Mouse (Mus musculus) C2C12 (cell line): ENCODE data around the gene Ppard. TPM values are rescaled to one million over a fixed set of nuclear protein-coding genes. Genes with fewer than 3 reads are reported as not detected.

Source experiments
- H3K27me3 ChIP-seq: one replicate; pipeline ENCODE4 v1.6.1; 2011; ENCODE audit not compliant: control insufficient read depth, insufficient read depth, insufficient read length
- H3K36me3 ChIP-seq: one replicate; pipeline ENCODE4 v1.6.1; 2011; ENCODE audit not compliant: control insufficient read depth, insufficient read depth
- H3K4me3 ChIP-seq: one replicate; pipeline ENCODE4 v1.5.1; 2011; ENCODE audit warnings: mild to moderate bottlenecking, control low read depth; ENCODE audit not compliant: poor library complexity, insufficient read depth, severe bottlenecking
- H3K79me2 ChIP-seq: one replicate; pipeline ENCODE4 v1.6.1; 2011; ENCODE audit not compliant: control insufficient read depth, insufficient read depth
- H3K79me3 ChIP-seq: one replicate; pipeline ENCODE4 v1.6.1; 2011; ENCODE audit warnings: low read depth, control low read depth
- H3ac ChIP-seq: one replicate; pipeline ENCODE3; 2011; ENCODE audit warnings: low read depth; ENCODE audit not compliant: control insufficient read depth, insufficient read length
- CEBPB ChIP-seq: IDR thresholded peaks from one replicate; pipeline ENCODE4 v1.6.1; 2011; ENCODE audit warnings: low read depth, mild to moderate bottlenecking, control low read depth, moderate library complexity
- CTCF ChIP-seq: IDR thresholded peaks from one replicate; pipeline ENCODE4 v1.5.1; 2011; ENCODE audit not compliant: control insufficient read depth, insufficient read depth, insufficient read length
- FOSL1 ChIP-seq: IDR thresholded peaks from one replicate; pipeline ENCODE4 v1.8.0; 2011; ENCODE audit warnings: mild to moderate bottlenecking, low read length; ENCODE audit not compliant: poor library complexity, insufficient read depth, severe bottlenecking
- MAX ChIP-seq: IDR thresholded peaks from one replicate; pipeline ENCODE4 v1.6.1; 2011; ENCODE audit warnings: mild to moderate bottlenecking, control low read depth
- MYOD1 ChIP-seq: IDR thresholded peaks from one replicate; pipeline ENCODE4 v1.6.1; 2011; ENCODE audit warnings: low read depth; ENCODE audit not compliant: control insufficient read depth, insufficient read length
- MYOG ChIP-seq: IDR thresholded peaks from one replicate; pipeline ENCODE4 v1.6.1; 2011; ENCODE audit not compliant: control insufficient read depth, insufficient read length; ENCODE audit errors: extremely low read depth
- USF1 ChIP-seq: IDR thresholded peaks from one replicate; pipeline ENCODE4 v1.6.1; 2011; ENCODE audit warnings: low read depth, mild to moderate bottlenecking, control low read depth, moderate library complexity
- polyA plus RNA-seq: library from polyadenylated mRNA; unstranded; fragments of >200 nt; fragmentation: generic; extraction: Trizol; gene quantifications from one replicate; pipeline ENCODE4 v1.2.1, GENCODE M21; 2012; ENCODE audit warnings: missing spikeins

Ppard gene
- polyA plus RNA-seq, 1 experiment, result 24.7 TPM

GRCm38 (mm10) chr17:28300323-28300722, 67.8 kb downstream of the Ppard start:
- no peaks in the 10 kb centered on the region for H3K27me3 ChIP-seq
- no peak overlapping the region for H3K4me3 ChIP-seq
- H3K79me2 ChIP-seq, result no peaks in the 10 kb centered on the region
- H3K36me3 ChIP-seq, result peaks cover 10% of the 10 kb centered on the region
- no peak overlapping the region for H3ac ChIP-seq
- TF ChIP-seq FOSL1, result no peak
- no peak for TF ChIP-seq USF1
- no peak for TF ChIP-seq CEBPB
- TF ChIP-seq MYOG, result no peak
- no peak for TF ChIP-seq CTCF
- TF ChIP-seq MAX, result no peak
- TF ChIP-seq MYOD1, result no peak
- H3K79me3 ChIP-seq, result no peaks in the 10 kb centered on the region

DNA sequence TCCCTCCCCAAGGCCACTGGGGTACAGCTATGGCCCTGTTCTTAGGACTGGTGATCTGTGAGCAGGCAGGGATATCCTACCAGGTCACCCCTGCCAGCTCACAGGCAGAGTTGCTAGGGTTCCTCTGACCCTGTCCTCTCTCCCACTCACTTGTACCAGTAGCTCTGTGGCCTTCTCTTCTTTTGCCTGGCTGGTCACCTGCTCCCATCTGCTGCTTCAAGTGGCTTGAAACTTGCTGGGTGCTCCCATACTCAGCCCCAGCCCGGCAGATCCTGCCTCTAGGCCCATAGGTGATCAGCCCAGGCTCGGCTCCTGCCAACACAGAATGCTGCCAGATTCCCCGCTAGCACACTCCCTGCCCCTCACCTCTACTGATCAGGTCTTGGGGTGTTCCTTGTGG, 68.3 kb downstream of the Ppard start:
- Histone ChIP-seq H3K79me2 (no peaks in the 10 kb centered on the region), H3K36me3 (peaks cover 10% of the 10 kb centered on the region), H3ac (no peak overlapping the region), H3K4me3 (no peak overlapping the region), H3K27me3 (no peaks in the 10 kb centered on the region), H3K79me3 (no peaks in the 10 kb centered on the region)
- no peak for TF ChIP-seq MAX
- no peak for TF ChIP-seq FOSL1
- TF ChIP-seq MYOG, result no peak
- TF ChIP-seq MYOD1, result no peak
- TF ChIP-seq USF1, result no peak
- TF ChIP-seq CTCF, result no peak
- TF ChIP-seq CEBPB, result no peak

- H3K36me3 ChIP-seq, result peaks cover 4% of the 10 kb centered on the region
- H3K79me3 ChIP-seq, result no peaks in the 10 kb centered on the region
- no peak overlapping the region for H3K4me3 ChIP-seq
- H3K27me3 ChIP-seq, result no peaks in the 10 kb centered on the region
- TF ChIP-seq MYOG (no peak), CEBPB (no peak), MAX (no peak), CTCF (no peak), USF1 (no peak), MYOD1 (no peak), FOSL1 (no peak)
- no peak overlapping the region for H3ac ChIP-seq
- no peaks in the 10 kb centered on the region for H3K79me2 ChIP-seq
These were observed 72.7 kb downstream of the Ppard start for GRCm38 (mm10) chr17:28305172-28305571.

- no peak overlapping the region for H3K4me3 ChIP-seq
- peak overlapping the region; percentile 27 for H3ac ChIP-seq
- TF ChIP-seq CTCF, result peak; percentile 56
- no peak for TF ChIP-seq MYOD1
- no peak for TF ChIP-seq CEBPB
- no peak for TF ChIP-seq MYOG
- no peaks in the 10 kb centered on the region for H3K79me2 ChIP-seq
- no peaks in the 10 kb centered on the region for H3K27me3 ChIP-seq
- no peaks in the 10 kb centered on the region for H3K36me3 ChIP-seq
- no peaks in the 10 kb centered on the region for H3K79me3 ChIP-seq
These were observed 76.0 kb downstream of the Ppard start for GRCm38 (mm10) chr17:28308297-28309195.

GRCm38 (mm10) chr17:28310831-28311230, 78.3 kb downstream of the Ppard start:
- H3K4me3 ChIP-seq, result no peak overlapping the region
- H3K36me3 ChIP-seq, result no peaks in the 10 kb centered on the region
- H3K79me2 ChIP-seq, result peaks cover 20% of the 10 kb centered on the region
- H3ac ChIP-seq, result no peak overlapping the region
- no peak for TF ChIP-seq CEBPB
- no peak for TF ChIP-seq USF1
- no peak for TF ChIP-seq MYOD1
- TF ChIP-seq MYOG, result no peak
- no peak for TF ChIP-seq FOSL1
- H3K27me3 ChIP-seq, result no peaks in the 10 kb centered on the region
- no peaks in the 10 kb centered on the region for H3K79me3 ChIP-seq

GRCm38 (mm10) chr17:28311366-28312132, 79.0 kb downstream of the Ppard start:
- peaks cover 20% of the 10 kb centered on the region for H3K79me2 ChIP-seq
- no peak overlapping the region for H3K4me3 ChIP-seq
- no peaks in the 10 kb centered on the region for H3K36me3 ChIP-seq
- TF ChIP-seq MAX, result no peak
- no peak for TF ChIP-seq CTCF
- no peak for TF ChIP-seq MYOD1
- no peak for TF ChIP-seq MYOG
- TF ChIP-seq FOSL1, result no peak
- TF ChIP-seq USF1, result no peak
- TF ChIP-seq CEBPB, result no peak
- no peak overlapping the region for H3ac ChIP-seq
- no peaks in the 10 kb centered on the region for H3K79me3 ChIP-seq
- H3K27me3 ChIP-seq, result no peaks in the 10 kb centered on the region
